Mouse (Mus musculus) heart, postnatal 0 days (tissue): ENCODE data around the gene 1700013G24Rik. TPM values are rescaled to one million over a fixed set of nuclear protein-coding genes. Genes with fewer than 3 reads are reported as not detected.
A peak's percentile ranks its signal among the peaks of the same experiment; 100 is the strongest.

Source experiments
- ATAC-seq: fragments of 200-750 bp; cut with Nextera tagmentation; 2 replicates; pipeline ENCODE4 v1.8.0; 2017; ENCODE audit warnings: low read depth, moderate number of reproducible peaks, moderate library complexity; ENCODE audit not compliant: insufficient read depth
- DNase-seq: peaks from one replicate; pipeline ENCODE4 v3.0.0-alpha.2; 2016; ENCODE audit warnings: low spot score
- H3K27ac ChIP-seq: fragments of 300-500 bp; sonication (generic); 2 replicates; pipeline ENCODE4 v1.5.1; 2014; ENCODE audit warnings: low read depth, mild to moderate bottlenecking
- H3K27me3 ChIP-seq: fragments of 300-500 bp; sonication (generic); 2 replicates; pipeline ENCODE4 v1.6.1; 2014; ENCODE audit warnings: low read length, mixed read lengths; ENCODE audit not compliant: control insufficient read depth, insufficient read depth
- H3K36me3 ChIP-seq: fragments of 300-500 bp; sonication (generic); replicated peaks from 2 replicates; pipeline ENCODE4 v1.6.1; 2014; ENCODE audit warnings: low read length, mixed read lengths; ENCODE audit not compliant: control insufficient read depth, insufficient read depth
- H3K4me1 ChIP-seq: fragments of 300-500 bp; sonication (generic); 2 replicates; pipeline ENCODE4 v1.6.1; 2014; ENCODE audit warnings: antibody characterized with exemption; ENCODE audit not compliant: control insufficient read depth, insufficient read depth
- H3K4me2 ChIP-seq: fragments of 300-500 bp; sonication (generic); 2 replicates; pipeline ENCODE4 v1.6.1; 2014; ENCODE audit warnings: low read depth, mild to moderate bottlenecking, low read length, moderate library complexity
- H3K4me3 ChIP-seq: fragments of 300-500 bp; sonication (generic); 2 replicates; pipeline ENCODE4 v1.5.1; 2014; ENCODE audit warnings: low read depth, low read length
- H3K9ac ChIP-seq: fragments of 300-500 bp; sonication (generic); replicated peaks from 2 replicates; pipeline ENCODE4 v1.6.1; 2014; ENCODE audit warnings: low read depth, low read length, mixed read lengths
- H3K9me3 ChIP-seq: fragments of 300-500 bp; sonication (generic); replicated peaks from 2 replicates; pipeline ENCODE4 v1.6.1; 2016; ENCODE audit warnings: low read length; ENCODE audit not compliant: control insufficient read depth
- CTCF ChIP-seq: IDR thresholded peaks from 2 replicates; pipeline ENCODE4 v1.5.1; 2016; ENCODE audit warnings: antibody characterized with exemption, control low read depth, low read depth
- EP300 ChIP-seq: IDR thresholded peaks from 2 replicates; pipeline ENCODE4 v1.6.1; 2016; ENCODE audit warnings: antibody characterized with exemption, low read depth
- WGBS: fragments of 180-500 bp; shearing (Covaris S2); extraction: QIAGEN DNeasy Blood & Tissue Kit; methylation state at CpG from one replicate; pipeline ENCODE4 v1.1.7; 2014; 5-methylcytosine and 5-hydroxymethylcytosine counted together
- polyA plus RNA-seq: library from polyadenylated mRNA; unstranded; fragments of >200 nt; fragmentation: Nextera tagmentation; extraction: Ambion mirVana; gene quantifications from 2 replicates; pipeline ENCODE4 v1.2.1, GENCODE M21; 2015
- total RNA-seq: library from RNA; depleted of rRNA; stranded (reverse); fragments of >200 nt; gene quantifications from 2 replicates; pipeline ENCODE4 v1.2.3, GENCODE M21; 2014; ENCODE audit warnings: low replicate concordance

Gene 1700013G24Rik
- total and polyA plus RNA-seq, 2 experiments from 2014 or later, result not detected

DNA sequence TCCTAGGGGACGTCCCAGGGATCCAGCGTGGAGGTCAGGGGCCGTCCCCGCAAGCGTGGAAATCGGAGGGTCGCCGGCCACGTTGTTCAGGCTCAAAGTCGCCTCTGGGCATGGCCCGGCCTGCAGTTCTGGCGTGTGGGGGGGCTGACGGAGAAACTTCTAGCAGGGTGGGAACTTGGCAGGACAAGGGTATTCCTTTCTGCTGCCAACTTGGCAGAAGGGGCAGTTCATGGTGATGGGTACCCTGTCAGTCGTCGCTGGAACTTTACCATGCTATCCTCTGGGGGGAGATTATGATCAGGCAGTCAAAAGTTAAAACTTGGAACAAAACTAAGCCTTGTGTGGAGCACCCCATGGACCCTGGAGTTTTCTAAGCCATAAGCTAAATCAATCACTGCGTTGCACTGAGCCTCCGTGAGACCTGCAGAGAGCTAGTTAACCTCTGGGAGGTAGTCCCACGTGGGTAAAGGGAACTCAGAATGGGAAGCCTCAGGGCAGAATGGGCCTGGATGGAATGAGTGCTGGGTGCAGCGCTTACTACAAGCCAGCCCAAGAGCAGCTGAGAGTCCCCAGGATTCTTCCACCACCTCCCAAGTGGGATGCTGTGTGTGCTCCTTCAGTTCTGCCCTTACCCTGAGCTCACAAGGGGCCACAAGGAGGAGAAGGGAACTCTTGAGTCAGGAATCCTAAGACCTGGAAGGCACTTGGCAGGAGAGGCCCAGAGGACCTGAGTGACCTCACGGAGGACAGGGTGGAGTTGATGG lies 16.2 kb downstream of the 1700013G24Rik start:
- peak; percentile 70 for DNase-seq
- TF ChIP-seq EP300, result no peak
- TF ChIP-seq CTCF, result no peak

DNA sequence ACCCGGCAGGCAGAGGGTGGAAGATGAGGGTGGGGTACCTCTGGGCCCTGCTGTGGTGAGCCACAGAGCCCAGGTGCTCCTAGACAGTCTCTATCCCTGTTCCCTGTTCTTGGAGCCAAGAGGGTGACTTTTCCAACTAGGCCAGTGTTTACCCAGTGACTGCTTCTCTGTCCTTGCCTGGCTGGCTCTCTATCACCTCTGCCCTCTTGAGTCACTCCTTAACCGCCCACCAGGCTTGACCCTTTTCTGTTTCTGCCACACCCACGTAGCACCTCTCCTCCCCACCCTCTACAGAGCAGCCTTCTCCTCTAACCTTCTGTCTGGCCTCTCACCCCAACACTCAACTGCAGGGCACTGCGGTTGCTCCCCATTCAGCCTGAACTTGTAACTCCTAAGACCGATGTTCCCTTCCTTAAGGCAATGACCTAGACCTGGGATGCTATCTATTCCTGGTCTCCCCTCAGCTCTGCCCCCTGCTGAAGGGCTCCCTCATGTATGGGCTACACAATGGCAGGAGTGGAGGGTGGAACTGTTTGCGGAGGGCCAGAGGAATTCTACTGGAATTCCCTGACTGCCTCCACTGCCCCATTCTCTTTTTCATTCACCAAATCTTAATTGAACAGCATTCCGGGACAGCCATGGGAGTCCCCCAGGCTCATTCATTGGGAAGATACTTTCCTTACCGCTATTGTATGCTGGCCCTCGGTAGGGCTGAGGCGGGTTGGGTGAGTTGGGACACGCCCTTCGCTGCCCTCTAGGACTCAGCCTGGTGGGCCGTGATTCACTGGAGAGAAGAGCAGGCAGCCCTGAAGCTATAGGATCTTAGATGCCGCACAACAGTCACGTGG lies 17.0 kb downstream of the 1700013G24Rik start:
- Histone ChIP-seq H3K9me3 (no peaks in the 10 kb centered on the region), H3K4me2 (peak overlapping the region; percentile 88), H3K4me3 (peak overlapping the region; percentile 79), H3K27ac (peak overlapping the region; percentile 91), H3K36me3 (no peaks in the 10 kb centered on the region), H3K9ac (peak overlapping the region; percentile 89), H3K4me1 (peaks cover 66% of the 10 kb centered on the region), H3K27me3 (no peaks in the 10 kb centered on the region)
- 19% methylated on average over 15 of the region's 15 CpGs for WGBS
- DNase-seq (no peak), ATAC-seq (no peak)
- TF ChIP-seq CTCF (0 out of 2 replicates have a peak, but pooled peaks have one; percentile 13), EP300 (no peak)

More for the DNA sequence above, 16.2 kb downstream of the 1700013G24Rik start:
- Histone ChIP-seq H3K4me2 (peak overlapping the region; percentile 88), H3K4me1 (peaks cover 58% of the 10 kb centered on the region), H3K27ac (peak overlapping the region; percentile 91), H3K27me3 (no peaks in the 10 kb centered on the region), H3K36me3 (no peaks in the 10 kb centered on the region), H3K9ac (peak overlapping the region; percentile 89), H3K9me3 (no peaks in the 10 kb centered on the region), H3K4me3 (peak overlapping the region; percentile 79)
- ATAC-seq, result no peak
- 2% methylated on average over 20 of the region's 20 CpGs for WGBS

DNA sequence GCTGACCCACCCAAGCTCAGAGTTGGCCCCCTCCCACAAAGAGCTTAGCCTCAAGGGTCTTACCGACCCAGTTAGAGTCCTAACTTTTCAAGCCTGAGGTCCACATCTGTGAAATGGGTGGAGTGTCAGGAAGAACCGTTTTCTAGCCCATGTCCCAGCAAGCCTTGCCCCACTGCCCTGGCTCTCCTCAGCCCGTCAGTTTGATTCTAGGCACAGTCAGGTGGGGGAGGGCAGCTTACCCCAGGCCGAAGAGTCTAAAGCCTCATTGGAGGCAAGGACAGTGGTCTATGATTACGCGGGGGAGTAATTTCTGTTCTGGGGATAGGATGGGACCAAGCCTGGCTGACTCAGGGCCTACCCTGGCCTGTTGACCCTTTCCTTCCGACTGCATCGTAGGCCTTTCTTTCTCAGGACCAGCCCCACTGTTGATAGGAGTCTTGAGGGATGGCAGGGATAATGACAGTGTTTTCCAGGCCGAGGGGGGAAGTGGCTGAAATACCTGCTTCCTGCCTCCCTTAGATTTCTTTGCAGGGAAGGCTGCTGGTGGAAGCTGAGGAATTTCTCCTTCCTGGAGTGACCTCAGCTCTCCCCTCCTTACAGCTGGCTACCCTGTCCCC lies 17.7 kb downstream of the 1700013G24Rik start:
- DNase-seq (peak; percentile 51), ATAC-seq (no peak)
- Histone ChIP-seq H3K9me3 (no peaks in the 10 kb centered on the region), H3K27me3 (no peaks in the 10 kb centered on the region), H3K4me2 (peak overlapping the region; percentile 88), H3K9ac (peak overlapping the region; percentile 89), H3K36me3 (no peaks in the 10 kb centered on the region), H3K27ac (peak overlapping the region; percentile 91), H3K4me3 (peak overlapping the region; percentile 79), H3K4me1 (peaks cover 73% of the 10 kb centered on the region)
- WGBS, result 28% methylated on average over 9 of the region's 9 CpGs
- peak; percentile 41; the same call in 1 of the 2 replicates for TF ChIP-seq EP300
- no peak for TF ChIP-seq CTCF

DNA sequence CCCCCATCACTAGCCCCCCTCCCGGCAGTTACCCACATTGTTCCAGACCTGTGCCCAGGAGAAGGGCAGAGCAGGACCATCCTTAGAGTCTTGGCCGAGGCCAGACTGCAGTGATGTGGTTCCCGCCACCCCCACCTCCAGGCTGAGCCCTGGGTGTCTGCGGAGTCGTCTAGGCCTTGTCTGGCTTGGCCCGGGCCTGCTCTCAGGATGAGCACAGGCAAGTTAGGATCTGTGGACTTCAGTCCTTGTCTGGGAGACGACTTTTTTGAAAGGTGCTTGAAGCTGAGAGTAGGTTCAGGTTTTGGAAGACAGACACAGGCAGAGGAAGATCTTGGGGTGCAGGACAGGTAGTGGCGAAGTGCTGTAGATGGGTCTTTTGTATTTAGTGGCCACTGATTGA lies 18.2 kb downstream of the 1700013G24Rik start:
- no peaks in the 10 kb centered on the region for H3K27me3 ChIP-seq
- 28% methylated on average over 8 of the region's 8 CpGs for WGBS
- ATAC-seq, result no peak
- TF ChIP-seq EP300 (no peak), CTCF (no peak)
- peak overlapping the region; percentile 79 for H3K4me3 ChIP-seq
- peaks cover 77% of the 10 kb centered on the region for H3K4me1 ChIP-seq
- H3K4me2 ChIP-seq, result peak overlapping the region; percentile 88
- no peaks in the 10 kb centered on the region for H3K36me3 ChIP-seq
- no peak for DNase-seq
- H3K9ac ChIP-seq, result peak overlapping the region; percentile 89
- peak overlapping the region; percentile 91 for H3K27ac ChIP-seq
- no peaks in the 10 kb centered on the region for H3K9me3 ChIP-seq

DNA sequence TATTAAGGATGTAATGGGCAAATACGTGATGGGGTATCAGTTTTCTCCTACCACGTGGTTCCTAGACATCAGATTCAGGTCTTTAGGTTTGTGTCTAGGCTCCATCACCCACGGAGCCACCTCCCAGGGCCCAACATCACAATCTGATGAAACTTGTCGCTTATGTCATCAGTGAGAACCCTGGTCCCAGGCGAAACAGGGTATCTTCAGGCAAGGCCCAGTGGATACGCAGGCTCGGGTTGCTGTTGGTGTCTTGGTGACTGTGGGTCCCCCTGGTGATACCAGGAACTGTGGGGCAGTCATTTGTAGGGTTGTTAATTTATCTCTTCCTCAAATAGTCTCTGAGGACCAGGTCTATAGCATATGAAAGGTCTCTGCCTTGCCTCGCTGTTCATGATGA lies 20.2 kb downstream of the 1700013G24Rik start:
- 52% methylated on average over 8 of the region's 8 CpGs for WGBS
- H3K9ac ChIP-seq, result 0 out of 2 replicates have a peak overlapping the region, but pooled peaks have one; percentile 42

More for the DNA sequence above, 20.2 kb downstream of the 1700013G24Rik start:
- Histone ChIP-seq H3K9me3 (no peaks in the 10 kb centered on the region), H3K27me3 (no peaks in the 10 kb centered on the region), H3K27ac (peak overlapping the region; percentile 91), H3K4me3 (peak overlapping the region; percentile 17), H3K4me1 (peaks cover 79% of the 10 kb centered on the region), H3K4me2 (peak overlapping the region; percentile 88), H3K36me3 (no peaks in the 10 kb centered on the region)
- no peak for DNase-seq
- TF ChIP-seq EP300 (no peak), CTCF (no peak)
- no peak for ATAC-seq
